ENCODE assay signal across 26 mouse cellular contexts in genomic region chr5:63961726-63962125, GRCm38 (mm10). TPM values are rescaled to one million over a fixed set of nuclear protein-coding genes. Genes with fewer than 3 reads are reported as not detected.
DNase-seq lines count a peak whose midpoint lies in the region; ATAC-seq and TF ChIP-seq lines count a peak whose summit lies in the region.
"Had no signal": no experiment of that assay in that cellular context is flagged by ENCODE, and none has a peak within 500 bp of the region (broad histone marks: within the 10 kb centered on the region; RNA-seq: fewer than 3 reads in every experiment).

No protein-coding gene starts in this region.

- H3K4me1 ChIP-seq in stomach, postnatal 0 days (replicated peaks; ENCODE audit: control insufficient read depth, insufficient read depth): no peaks in the 10 kb centered on the region
- no peaks in the 10 kb centered on the region for H3K4me1 ChIP-seq in heart, embryonic 11.5 days (ENCODE audit: control insufficient read depth, insufficient read depth, low read length)
- H3K4me1 ChIP-seq: forebrain, embryonic 12.5 days had no signal

- DNase-seq in CD4-positive helper T cell, adult 2 months (ENCODE audit: low read depth, low spot score): peak; percentile 45
- no peak for DNase-seq in stomach, postnatal 0 days (ENCODE audit: low spot score)
- DNase-seq in layer of hippocampus, adult 2 months (ENCODE audit: low spot score in 2 of 2): no peak
- DNase-seq in lung, postnatal 36 days: no peak
- DNase-seq: adrenal gland, adult 2 months; adrenal gland, postnatal 10 days; adrenal gland, postnatal 25 days; B cell, adult 2 months; cerebellum, adult 11 months; cerebellum, adult 18-20 months; cerebellum, adult 8-10 months; cerebellum, adult 9-11 months; cerebellum, postnatal 14 days; cerebellum, postnatal 36 days; embryo, embryonic 11 days had no signal

- no peak for TF ChIP-seq CTCF in stomach, postnatal 0 days (IDR thresholded peaks at IDR 0.05; ENCODE audit: low read depth)
- TF ChIP-seq CTCF in layer of hippocampus, adult 2 months (conservative IDR thresholded peaks at IDR 0.05): no peak

- no peak overlapping the region for H3K4me3 ChIP-seq in stomach, postnatal 0 days (ENCODE audit: low read depth, low read length)
- H3K4me3 ChIP-seq in heart, embryonic 11.5 days (ENCODE audit: low read depth, low read length): no peak overlapping the region
- no peak overlapping the region for H3K4me3 ChIP-seq in layer of hippocampus, adult 2 months
- H3K4me3 ChIP-seq: embryonic facial prominence, embryonic 13.5 days; embryonic facial prominence, embryonic 15.5 days; erythroblast, embryonic 14.5 days; forebrain, embryonic 10.5 days; forebrain, embryonic 12.5 days had no signal

- H3K27ac ChIP-seq in stomach, postnatal 0 days (replicated peaks): no peak overlapping the region
- no peak overlapping the region for H3K27ac ChIP-seq in heart, embryonic 11.5 days (ENCODE audit: low read depth, low read length)
- H3K27ac ChIP-seq in layer of hippocampus, adult 2 months: no peak overlapping the region
- H3K27ac ChIP-seq: embryonic facial prominence, embryonic 13.5 days; embryonic facial prominence, embryonic 15.5 days; forebrain, embryonic 10.5 days; forebrain, embryonic 12.5 days had no signal

- no peaks in the 10 kb centered on the region for H3K27me3 ChIP-seq in stomach, postnatal 0 days (ENCODE audit: control insufficient read depth, insufficient read depth, low read length)
- H3K27me3 ChIP-seq in heart, embryonic 11.5 days (ENCODE audit: control insufficient read depth, insufficient read depth, low read length): no peaks in the 10 kb centered on the region
- H3K27me3 ChIP-seq: embryonic facial prominence, embryonic 13.5 days; embryonic facial prominence, embryonic 15.5 days; forebrain, embryonic 12.5 days had no signal

- H3K9ac ChIP-seq in stomach, postnatal 0 days (ENCODE audit: low read length): no peak overlapping the region
- H3K9ac ChIP-seq in heart, embryonic 11.5 days (ENCODE audit: low read depth, low read length): no peak overlapping the region
- H3K9ac ChIP-seq: embryonic facial prominence, embryonic 13.5 days; embryonic facial prominence, embryonic 15.5 days; forebrain, embryonic 12.5 days had no signal

- ATAC-seq in CD4-positive, CD25-positive, alpha-beta regulatory T cell, adult 4 months: peak; percentile 79
- peak; percentile 74 for ATAC-seq in activated CD4-positive, CD25-positive, alpha-beta regulatory T cell, adult 4 months
- peak; percentile 73 for ATAC-seq in inflammation-experienced regulatory T-cells, adult 6 months
- ATAC-seq in stomach, postnatal 0 days (ENCODE audit: low FRiP score, low TSS enrichment): no peak
- ATAC-seq in heart, embryonic 11.5 days (replicated peaks; ENCODE audit: insufficient number of reproducible peaks, low FRiP score, low TSS enrichment): no peak
- ATAC-seq: forebrain, embryonic 14.5 days; forebrain, embryonic 16.5 days had no signal

- H3K36me3 ChIP-seq in stomach, postnatal 0 days (ENCODE audit: control insufficient read depth, insufficient read depth, low read length): no peaks in the 10 kb centered on the region
- no peaks in the 10 kb centered on the region for H3K36me3 ChIP-seq in heart, embryonic 11.5 days (ENCODE audit: control insufficient read depth, insufficient read depth, low read length)
- H3K36me3 ChIP-seq: embryonic facial prominence, embryonic 15.5 days had no signal

- H3K9me3 ChIP-seq in stomach, postnatal 0 days (ENCODE audit: control insufficient read depth, low read length): no peaks in the 10 kb centered on the region
- no peaks in the 10 kb centered on the region for H3K9me3 ChIP-seq in heart, embryonic 11.5 days (replicated peaks; ENCODE audit: control insufficient read depth, low read length)
- H3K9me3 ChIP-seq: embryonic facial prominence, embryonic 13.5 days; embryonic facial prominence, embryonic 15.5 days; forebrain, embryonic 12.5 days had no signal

- no peak overlapping the region for H3K4me2 ChIP-seq in stomach, postnatal 0 days (replicated peaks; ENCODE audit: low read depth)
- no peak overlapping the region for H3K4me2 ChIP-seq in heart, embryonic 11.5 days
- H3K4me2 ChIP-seq: embryonic facial prominence, embryonic 13.5 days; embryonic facial prominence, embryonic 15.5 days; forebrain, embryonic 12.5 days had no signal

- 88% methylated on average over 10 of the region's 10 CpGs for WGBS in stomach, postnatal 0 days
- 79% methylated on average over 10 of the region's 10 CpGs for WGBS in heart, embryonic 11.5 days (ENCODE audit: insufficient replicate concordance)

- no peak for TF ChIP-seq EP300 in stomach, postnatal 0 days (optimal IDR thresholded peaks at IDR 0.05)

RNA-seq across cellular contexts. Expression of gene Rell1, which starts 7.0 kb away (rescaled TPM):
- 1 to 10 TPM; 4.4 to 6.0 TPM for polyA plus RNA-seq in CD4-positive, CD25-positive, alpha-beta regulatory T cell, adult 4 months (2017; shearing (Covaris generic))
- 1 to 10 TPM; 4.0 to 7.6 TPM for polyA plus RNA-seq in activated CD4-positive, CD25-positive, alpha-beta regulatory T cell, adult 4 months (2017; shearing (Covaris generic))
- 1 to 10 TPM; 1.5 to 6.1 (median 4.8) TPM for polyA plus RNA-seq in inflammation-experienced regulatory T-cells, adult 6 months (2017; shearing (Covaris generic))
- 16.6 and 17.4 TPM in 2 replicates for polyA plus RNA-seq in stomach, postnatal 0 days (2015; fragmentation: Nextera tagmentation; extraction: Ambion mirVana)
- 6.6 and 8.3 TPM in 2 replicates for polyA plus RNA-seq in heart, embryonic 11.5 days (2014; fragmentation: Nextera tagmentation; extraction: Ambion mirVana)
- 10 to 100 TPM in 1 of 2 experiments, 1 to 10 TPM in 1; 9.0 to 13.5 TPM for total RNA-seq in layer of hippocampus, adult 2 months (2021)

Comparison
In these comparisons a context has a peak if more than half of its experiments do, and no peak if none do; other contexts are left out.
1. ATAC-seq: peak in CD4-positive, CD25-positive, alpha-beta regulatory T cell, adult 4 months (single experiment), activated CD4-positive, CD25-positive, alpha-beta regulatory T cell, adult 4 months (single experiment) and inflammation-experienced regulatory T-cells, adult 6 months (single experiment); none in stomach, postnatal 0 days (single experiment) and heart, embryonic 11.5 days (single experiment).